Mouse (Mus musculus) urinary bladder, adult 2 months (tissue): Measurements from ENCODE around the gene Lrrc3b. TPM values are rescaled to one million over a fixed set of nuclear protein-coding genes. Genes with fewer than 3 reads are reported as not detected.

ENCODE experiments used
- DNase-seq: peaks from one replicate; pipeline ENCODE4 v3.0.0; 2022; ENCODE audit warnings: low spot score
- polyA plus RNA-seq: library from polyadenylated mRNA; depleted of rRNA; stranded (reverse); fragments of >200 nt; gene quantifications from 2 replicates; pipeline ENCODE4 v1.2.3, GENCODE M21; 2012

Lrrc3b gene
- polyA plus RNA-seq, 1 experiment, result 1.7 TPM

DNA sequence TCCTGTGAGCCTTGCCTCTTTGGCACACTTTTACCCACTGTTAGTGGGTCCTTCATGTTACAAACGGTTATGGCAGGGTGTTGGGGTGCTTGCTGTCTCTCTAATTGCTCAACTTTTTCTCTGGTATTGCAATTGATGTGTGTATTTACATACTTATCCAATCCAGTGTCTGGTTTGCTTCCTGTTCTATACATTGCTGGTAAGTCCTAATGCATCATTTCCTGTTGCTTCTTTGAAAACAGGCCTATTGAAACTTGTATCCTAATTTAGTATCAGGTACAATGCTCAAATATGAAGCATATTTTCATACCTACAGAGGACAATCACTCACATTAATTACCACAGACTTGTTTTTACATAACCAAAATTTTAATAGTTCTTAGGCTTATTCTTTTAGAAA, 107.4 kb downstream of the Lrrc3b start:
- DNase-seq, result no peak

DNA sequence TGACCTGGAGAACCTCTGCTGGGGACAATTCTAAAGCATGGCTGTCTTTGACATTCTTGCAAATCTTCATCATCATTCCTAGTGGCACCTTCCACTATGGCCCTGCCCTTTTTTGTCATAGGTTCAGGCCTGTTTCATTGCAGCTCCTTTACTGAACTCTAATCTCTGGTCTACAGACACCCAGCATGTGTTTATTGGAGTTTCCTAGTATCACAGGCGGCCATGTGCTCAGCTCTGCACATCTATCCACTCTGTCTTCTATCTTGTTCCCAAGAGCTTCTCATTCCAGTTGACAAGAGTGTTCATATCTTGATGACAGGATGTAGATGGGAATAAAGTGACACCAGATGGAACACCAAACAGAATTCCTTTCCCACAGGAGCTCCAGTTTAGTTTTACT, 108.6 kb downstream of the Lrrc3b start:
- DNase-seq, result no peak

DNA sequence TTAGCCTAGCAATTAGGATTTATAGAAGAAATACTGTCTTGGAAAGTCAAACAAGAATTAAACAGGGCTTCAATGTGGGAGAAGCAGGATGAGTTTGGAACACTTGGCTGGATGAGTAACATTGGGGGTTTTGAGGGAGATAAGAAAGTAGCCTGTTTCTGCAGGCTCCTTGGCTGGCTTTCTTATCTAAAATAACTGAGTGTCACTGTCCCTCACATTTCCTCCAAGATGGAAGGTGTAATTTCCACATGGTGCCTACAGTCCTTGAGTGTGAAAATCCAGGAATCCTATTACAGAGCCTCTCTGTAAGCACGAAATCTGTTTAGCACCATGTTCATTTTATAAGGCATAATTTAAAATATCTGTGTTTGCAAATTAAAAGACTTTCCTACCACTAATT, 112.9 kb downstream of the Lrrc3b start:
- DNase-seq, result no peak

DNA sequence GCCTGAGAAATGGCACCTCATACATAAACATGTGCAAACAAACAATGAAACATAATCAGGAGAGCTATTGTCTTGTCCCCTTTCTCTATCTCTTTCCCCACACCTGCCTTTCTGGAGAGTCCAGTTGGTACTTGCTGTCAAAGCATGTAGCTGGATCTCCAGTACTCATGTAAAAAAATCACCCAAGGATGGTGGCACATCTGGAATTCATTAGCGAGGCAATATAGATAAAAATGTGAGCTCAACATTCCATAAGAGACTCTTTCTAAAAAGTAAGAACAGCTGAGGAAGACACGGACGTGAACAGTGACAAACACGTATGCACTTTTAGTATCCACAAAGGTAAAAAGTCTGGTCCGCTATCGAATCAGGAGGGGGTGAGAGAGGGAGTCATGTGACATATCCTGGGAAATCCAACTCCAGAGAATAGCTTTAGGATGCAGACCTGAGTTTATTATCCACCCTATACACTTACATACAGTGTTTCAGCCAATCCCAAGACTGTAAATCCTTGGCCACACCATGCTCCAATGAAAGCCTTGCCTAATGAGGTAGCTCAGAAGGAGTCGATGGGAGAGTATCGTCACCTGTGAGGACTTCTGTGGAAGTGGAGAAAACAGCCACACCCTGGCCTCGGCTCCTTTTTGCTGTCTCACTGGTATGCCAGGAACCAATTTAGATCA, 116.2 kb downstream of the Lrrc3b start:
- DNase-seq, result no peak

DNA sequence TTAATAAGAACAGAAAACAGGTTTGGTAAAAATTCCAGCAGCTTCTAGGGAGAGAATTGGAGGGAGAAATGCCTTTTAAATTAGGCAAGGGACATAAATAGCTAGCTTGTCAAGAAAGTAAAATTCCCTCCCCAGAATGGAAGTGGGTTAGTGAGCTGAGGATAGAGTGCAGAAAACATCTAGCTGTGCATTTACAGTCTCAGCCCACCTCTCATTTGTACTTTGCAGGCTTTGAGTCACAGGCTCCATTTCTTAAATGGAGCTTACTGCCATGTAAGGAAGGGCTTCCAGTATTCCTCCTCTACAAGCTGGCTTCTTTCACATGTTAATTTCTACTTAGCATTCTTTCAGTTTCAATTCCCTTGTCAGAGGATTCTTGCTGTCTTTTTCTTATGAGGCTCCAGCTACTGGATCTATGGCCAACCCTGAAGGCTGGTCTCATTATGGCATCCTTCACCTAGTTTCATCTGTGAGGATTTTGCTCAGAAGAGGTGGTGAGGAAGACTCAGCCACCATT, 119.3 kb downstream of the Lrrc3b start:
- DNase-seq, result no peak

DNA sequence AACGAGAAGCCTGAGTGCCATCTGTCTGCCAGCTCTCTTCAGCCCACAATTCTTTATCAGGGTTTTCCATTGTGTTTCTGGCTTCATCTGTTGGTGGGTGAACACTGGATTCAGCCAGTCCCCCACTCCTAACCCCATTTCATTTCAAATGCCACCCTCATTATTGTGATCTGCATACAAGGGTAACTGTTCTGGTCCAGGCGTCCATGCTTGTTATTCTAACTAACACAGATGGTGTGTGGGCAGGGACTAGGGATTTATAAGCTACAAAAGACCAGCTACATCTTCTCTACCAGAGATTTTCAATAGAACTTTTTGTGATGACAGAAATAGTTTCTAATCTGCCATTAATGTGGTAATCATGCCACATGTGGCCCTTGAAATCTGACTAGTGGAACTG, 130.2 kb downstream of the Lrrc3b start:
- DNase-seq, result no peak
